Mouse (Mus musculus) spleen, embryonic (tissue): ENCODE measurements around the gene Cyp2d11.

ENCODE experiments used
- CTCF ChIA-PET: fragments of 350-600 bp; sonication (Branson Sonifier 250); formaldehyde crosslinking; loops from one replicate; lab custom pipeline; 2022; lab: Charles Lee

Cyp2d11 gene

DNA sequence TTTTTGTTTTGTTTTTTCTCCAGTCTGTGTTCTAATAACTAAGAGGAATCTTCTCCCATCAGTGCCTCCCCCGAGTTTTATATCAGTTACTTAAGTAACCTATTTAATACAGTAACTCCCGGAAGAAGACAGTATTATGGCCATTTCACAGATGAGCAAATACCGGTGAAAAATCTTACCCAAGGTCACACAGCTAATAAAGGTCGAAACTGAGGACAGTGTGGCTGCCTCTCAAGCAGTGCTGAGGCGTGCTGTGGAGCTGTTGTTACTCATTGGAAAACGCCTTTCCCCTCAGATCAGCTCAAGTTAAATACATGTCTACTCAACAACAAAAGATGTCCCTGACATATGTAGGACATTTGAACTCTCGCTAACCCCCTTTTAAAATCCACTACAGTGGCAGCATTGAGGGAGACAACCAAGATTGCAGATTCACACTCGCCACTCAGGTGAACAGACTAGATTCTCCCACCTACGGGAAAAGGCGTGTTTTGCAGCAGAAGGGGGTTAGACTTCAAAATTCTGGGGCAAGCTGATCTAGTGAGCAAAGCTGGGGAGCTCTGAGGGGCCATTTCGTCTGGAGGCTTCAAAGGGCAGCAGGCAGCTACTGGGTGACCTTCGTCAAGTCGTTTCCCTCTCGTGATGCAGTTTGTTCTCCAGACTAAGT lies 40.6 kb downstream of the Cyp2d11 start:
- CTCF ChIA-PET, result no interaction called here

- CTCF ChIA-PET, result no interaction called here
These were observed 42.3 kb downstream of the Cyp2d11 start for GRCm38 (mm10) chr15:82351480-82351879.

- CTCF ChIA-PET, result no interaction called here
These were observed 43.5 kb downstream of the Cyp2d11 start for GRCm38 (mm10) chr15:82350349-82350748.

DNA sequence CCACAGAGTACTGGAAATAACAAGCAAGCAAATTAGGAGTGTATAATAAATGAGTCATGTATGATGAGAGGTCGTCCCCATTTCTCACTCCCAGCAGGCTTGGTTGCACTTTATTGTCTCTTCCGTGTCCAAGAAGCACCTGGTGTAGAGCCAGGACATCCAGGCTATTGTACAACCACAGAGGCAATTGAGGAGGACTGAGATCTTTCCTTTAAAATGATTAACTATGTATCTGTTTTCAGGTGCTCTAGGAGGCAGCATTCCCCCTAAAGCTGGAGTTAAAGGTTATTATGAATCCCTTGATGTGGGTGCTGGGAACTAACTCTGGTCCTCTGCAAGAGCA lies 44.9 kb downstream of the Cyp2d11 start:
- CTCF ChIA-PET, result interaction anchor here (0.6 kb wide), 1 partner anchor 1277 kb away, joined by 3 read pairs; no protein-coding TSS in a partner anchor

- CTCF ChIA-PET, result interaction anchor here (0.6 kb wide), 1 partner anchor 1277 kb away, joined by 3 read pairs; no protein-coding TSS in a partner anchor
These were observed 45.4 kb downstream of the Cyp2d11 start for GRCm38 (mm10) chr15:82348258-82348998.

DNA sequence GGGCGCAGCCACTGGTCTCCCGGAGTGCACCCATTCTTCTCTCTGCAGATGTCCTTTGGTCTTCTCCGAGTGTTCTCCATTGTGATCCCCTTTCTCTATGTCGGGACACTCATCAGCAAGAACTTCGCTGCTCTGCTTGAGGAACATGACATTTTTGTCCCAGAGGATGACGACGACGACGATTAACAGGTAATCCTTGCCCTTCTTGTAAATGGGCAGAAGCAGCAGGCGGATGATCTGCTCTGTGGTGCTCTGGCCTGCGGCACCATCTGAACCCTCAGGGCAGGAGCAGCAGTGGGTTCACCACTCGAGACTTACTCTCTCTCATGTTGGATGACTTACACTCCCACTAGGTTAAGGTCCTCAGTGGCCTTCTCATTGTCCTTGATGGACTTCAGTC lies 46.0 kb downstream of the Cyp2d11 start:
- CTCF ChIA-PET, result no interaction called here

- CTCF ChIA-PET, result interaction anchor here (0.9 kb wide), 1 partner anchor 10 kb away, joined by 4 read pairs; no protein-coding TSS in a partner anchor
These were observed 46.5 kb downstream of the Cyp2d11 start for GRCm38 (mm10) chr15:82347303-82347676.

- CTCF ChIA-PET, result interaction anchor here (0.9 kb wide), 1 partner anchor 9 kb away, joined by 4 read pairs; no protein-coding TSS in a partner anchor
These were observed 47.1 kb downstream of the Cyp2d11 start for GRCm38 (mm10) chr15:82346580-82347302.

DNA sequence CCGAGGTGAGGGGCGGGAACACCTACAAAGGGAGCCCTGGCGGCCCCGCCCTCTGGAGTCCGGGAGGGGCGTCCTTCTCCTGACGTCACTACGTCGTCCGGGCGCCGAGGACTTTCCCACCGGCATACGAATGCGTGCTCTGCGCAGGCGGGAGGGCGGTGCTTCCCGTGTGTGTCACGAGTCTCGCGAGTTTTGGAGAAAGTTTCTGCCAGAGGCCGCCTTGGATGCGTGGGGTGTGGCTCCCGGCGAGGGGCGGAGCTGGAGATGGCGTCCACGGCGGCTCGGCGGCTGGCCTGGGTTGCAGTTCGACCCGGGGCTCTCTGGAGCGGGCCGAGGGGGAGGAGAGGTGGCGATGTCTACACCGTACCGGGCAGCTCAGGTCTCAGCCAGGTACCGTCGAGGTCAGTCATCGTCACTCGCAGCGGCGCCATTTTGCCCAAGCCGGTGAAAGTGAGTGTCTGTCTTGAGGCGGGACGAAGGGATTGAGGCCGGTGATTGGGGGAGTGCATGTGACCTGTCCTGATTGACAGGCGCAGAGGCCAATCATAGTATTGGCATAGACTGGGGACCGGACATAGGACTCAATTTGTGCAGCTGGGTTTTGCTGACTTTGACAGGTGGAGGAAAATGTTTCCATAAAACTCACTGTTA lies 47.9 kb downstream of the Cyp2d11 start:
- CTCF ChIA-PET, result no interaction called here

DNA sequence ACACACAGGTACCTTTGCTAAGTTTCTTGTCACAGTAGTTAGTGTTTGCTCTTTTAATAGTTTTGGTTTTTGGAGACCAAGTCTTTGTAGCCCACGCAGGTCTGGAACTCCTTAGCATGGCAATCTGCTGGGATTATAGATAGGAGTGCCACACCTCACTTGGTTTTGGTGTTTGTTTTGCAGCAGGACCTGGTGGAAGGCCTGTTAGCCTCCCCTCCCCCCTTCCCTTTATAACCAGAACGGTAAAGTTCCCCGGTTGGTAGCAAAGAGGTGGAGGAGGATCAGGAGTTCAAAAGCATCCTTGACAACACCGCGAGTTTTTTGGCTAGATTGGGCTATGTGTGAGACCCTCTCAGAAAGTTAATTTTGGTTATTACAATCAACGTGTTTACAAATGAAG lies 48.9 kb downstream of the Cyp2d11 start:
- CTCF ChIA-PET, result no interaction called here

DNA sequence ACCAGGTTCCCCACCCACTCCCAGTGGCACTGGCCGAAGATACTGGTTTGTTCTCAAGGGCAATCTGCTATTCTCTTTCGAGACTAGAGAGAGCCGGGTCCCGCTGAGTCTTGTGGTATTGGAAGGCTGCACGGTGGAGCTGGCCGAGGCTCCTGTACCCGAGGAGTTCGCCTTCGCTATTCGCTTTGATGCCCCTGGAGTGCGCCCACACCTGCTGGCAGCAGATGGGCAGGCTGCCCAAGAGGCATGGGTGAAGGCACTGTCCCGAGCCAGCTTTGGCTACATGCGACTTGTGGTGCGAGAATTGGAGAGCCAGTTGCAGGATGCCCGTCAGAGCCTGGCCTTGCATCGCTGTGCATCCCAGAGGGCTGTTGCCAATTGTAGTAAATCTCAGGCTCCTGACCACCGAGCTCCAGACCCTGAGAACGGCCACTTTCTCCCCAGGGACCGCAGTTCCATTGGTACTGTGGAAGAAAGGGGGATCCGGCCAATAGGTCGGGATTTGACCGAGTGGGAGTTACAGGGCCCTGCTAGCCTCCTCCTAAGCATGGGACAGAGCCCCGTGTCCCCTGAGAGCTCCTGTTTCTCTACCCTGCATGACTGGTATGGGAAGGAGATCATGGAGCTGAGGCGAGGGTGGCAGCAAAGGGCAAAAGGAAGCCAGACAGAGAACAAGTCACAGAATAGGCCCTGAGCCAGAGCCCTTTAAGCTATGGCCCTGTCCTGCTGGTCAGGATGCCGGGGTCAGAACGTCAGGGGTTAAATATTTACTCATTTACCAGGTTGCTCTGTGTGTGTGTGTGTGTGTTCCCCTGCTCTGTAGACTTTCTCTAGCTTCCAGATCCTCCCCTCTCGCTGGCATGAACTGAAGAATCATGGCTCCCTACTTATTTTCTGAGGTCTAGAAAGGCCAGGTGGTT lies 50.2 kb downstream of the Cyp2d11 start:
- CTCF ChIA-PET, result no interaction called here

- CTCF ChIA-PET, result no interaction called here
These were observed 51.3 kb downstream of the Cyp2d11 start for GRCm38 (mm10) chr15:82342543-82342935.

- CTCF ChIA-PET, result no interaction called here
These were observed 51.9 kb downstream of the Cyp2d11 start for GRCm38 (mm10) chr15:82341675-82342542.

DNA sequence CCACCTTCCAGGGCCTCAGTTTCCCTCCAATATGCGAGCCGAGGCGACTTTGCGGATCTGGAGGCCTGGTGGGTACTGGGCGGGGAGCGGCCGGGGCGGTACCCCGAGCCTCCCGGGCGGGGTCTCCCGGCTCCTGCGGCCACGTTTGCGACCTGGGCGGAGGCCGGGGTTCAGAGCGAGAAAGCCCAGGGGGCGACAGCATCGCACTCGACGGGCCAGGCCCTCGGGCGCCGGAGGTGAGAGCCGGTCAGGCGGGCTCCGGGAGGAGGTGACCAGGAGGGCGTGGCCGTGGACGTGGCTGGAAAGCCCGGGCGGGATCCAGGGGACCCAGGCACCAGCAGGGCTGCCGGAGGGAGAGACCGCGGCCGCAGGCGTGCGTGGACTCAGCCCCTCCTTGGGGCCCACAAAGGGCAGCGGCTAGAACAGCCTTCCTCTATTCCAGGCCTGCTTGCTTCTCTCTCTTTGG lies 52.8 kb downstream of the Cyp2d11 start:
- CTCF ChIA-PET, result no interaction called here

DNA sequence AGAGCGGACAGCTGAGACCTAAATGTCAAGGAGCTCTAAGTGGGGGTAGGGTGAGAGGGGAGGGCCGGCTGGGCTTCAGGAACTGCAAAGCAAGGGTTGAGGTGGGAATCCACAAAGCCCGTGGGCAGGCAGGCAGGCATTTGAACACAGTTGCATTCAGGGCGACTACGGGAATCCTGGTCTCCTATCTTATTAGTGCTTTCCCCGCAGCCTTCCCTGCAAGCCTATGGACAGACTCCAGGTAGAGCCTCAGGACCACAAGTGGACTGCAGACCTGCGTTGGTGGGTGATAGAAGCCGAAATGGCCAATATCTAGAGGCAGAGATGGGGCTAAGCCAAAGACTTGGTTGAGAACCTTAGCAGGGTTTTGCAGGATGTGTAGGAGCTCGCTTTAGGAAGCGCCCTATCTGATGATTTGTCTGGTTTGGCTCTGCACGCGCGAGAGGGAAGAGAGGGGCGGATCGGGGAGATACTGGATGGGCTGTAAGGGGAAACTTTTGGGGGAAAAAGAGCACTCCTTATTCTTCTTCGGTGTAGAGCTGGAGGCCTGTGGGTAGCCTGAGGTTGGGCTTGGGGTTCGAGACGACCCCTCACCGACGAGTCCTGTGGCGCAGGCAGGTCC lies 53.3 kb downstream of the Cyp2d11 start:
- CTCF ChIA-PET, result no interaction called here

DNA sequence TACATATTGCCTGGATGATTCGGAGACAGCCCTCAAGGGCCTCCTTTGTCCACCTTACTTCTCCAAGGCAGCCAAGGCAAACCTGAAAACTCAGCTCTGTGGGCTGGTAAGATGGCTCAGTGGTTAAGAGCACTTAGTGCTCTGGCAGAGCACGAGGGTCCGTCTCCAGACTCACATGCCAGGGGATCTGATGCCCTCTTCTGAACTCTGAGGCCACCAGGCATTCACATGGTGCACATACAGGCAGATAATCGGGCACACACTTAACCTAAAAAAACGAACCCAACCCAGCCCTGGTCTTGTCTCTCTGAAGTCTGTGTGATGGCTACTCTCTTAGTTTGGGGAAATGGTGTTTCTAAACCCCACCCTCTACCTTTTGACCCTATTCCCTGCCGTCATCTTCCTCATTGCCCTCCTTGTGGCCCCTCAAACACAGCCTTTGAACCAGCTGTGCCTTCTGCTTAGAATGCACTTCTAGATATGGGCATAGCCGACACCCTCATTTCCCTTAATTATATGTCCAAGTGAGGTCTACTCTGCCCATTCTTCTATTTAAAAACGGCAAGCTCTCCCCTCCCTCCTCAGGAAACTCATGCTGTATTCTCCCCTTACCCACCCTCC lies 54.1 kb downstream of the Cyp2d11 start:
- CTCF ChIA-PET, result no interaction called here
